Mouse (Mus musculus): ENCODE results near the gene Rftn1.
"Not testable (repeated sequence)": the region's sequence is repeated elsewhere in the genome, so short reads cannot be mapped to it uniquely, and the experiment has no call there.

Gene Rftn1

DNA sequence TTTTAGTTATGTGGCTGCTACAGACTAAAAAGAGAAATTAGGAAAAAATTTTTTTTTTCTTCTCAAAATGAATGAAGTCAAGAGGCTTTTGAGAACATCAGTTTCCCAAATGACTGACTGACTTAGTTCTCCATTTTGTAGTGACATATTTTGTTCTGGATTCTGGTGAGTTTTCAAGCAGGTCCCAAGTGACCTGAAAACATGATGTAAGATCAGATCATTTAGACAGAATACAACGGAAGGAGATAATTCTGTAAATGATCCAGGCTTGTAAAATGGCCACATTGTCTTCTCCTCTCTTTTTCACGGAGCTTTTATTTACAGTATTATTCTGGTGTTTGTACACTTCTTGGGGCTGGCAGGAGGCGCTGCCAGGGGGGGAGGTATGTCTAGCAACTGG lies 62.1 kb downstream of the Rftn1 start:
- DNase-seq (ENCODE audit: low spot score in 2 of 2): no peak

GRCm38 (mm10) chr17:50127045-50127813 lies 63.2 kb downstream of the Rftn1 start:
- DNase-seq (ENCODE audit: low spot score in 2 of 2): no peak

- no peak for DNase-seq (ENCODE audit: low spot score in 2 of 2)
Observed at GRCm38 (mm10) chr17:50126545-50126944, 63.9 kb downstream of the Rftn1 start.

GRCm38 (mm10) chr17:50125900-50126299 lies 64.6 kb downstream of the Rftn1 start:
- DNase-seq (ENCODE audit: low spot score in 2 of 2): no peak

GRCm38 (mm10) chr17:50125245-50125798 lies 65.2 kb downstream of the Rftn1 start:
- DNase-seq (ENCODE audit: low spot score in 2 of 2): no peak

- DNase-seq (ENCODE audit: low spot score in 2 of 2): no peak
Observed at GRCm38 (mm10) chr17:50124708-50125107, 65.8 kb downstream of the Rftn1 start.

DNA sequence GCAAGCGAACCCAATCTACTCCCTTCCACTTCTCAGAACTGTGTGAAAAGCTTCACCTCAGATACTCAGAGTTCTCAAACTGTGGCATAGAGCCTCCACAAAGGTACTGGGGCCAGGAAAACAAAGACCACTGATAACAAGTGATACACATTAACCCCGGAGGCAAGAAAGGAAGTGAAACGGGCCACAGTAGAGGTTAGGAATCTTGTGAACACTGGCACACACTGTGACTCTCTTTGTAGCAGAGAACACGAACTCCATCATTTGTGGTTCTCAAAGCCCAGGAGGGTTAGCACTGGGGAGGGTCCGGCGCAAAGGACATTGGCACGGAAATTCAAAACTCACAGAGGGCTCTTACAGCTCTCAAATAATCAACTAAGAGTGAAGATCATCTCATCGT lies 67.9 kb downstream of the Rftn1 start:
- no peak for DNase-seq (ENCODE audit: low spot score in 2 of 2)

GRCm38 (mm10) chr17:50120098-50120497 lies 70.4 kb downstream of the Rftn1 start:
- no peak for DNase-seq (ENCODE audit: low spot score in 2 of 2)

DNA sequence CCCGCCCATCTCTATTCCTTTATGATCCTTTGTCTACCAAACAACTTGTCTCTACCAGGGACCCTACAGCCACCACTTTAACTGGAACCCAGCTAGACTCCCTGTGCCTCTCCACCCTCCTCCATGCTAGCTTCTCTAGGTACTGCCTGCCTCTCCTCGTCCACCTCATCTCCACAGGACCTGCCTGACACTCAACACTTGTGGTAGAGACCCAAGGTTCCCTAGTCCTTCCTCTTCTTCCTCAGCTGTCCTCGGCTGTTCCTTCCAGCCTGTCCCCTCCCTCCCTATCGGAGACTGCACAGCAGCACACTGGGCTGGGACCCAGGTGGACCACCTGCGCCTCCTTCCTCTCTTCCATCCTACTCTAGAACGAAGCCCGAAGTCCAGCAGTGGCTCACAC lies 73.0 kb downstream of the Rftn1 start:
- no peak for DNase-seq (ENCODE audit: low spot score in 2 of 2)

DNA sequence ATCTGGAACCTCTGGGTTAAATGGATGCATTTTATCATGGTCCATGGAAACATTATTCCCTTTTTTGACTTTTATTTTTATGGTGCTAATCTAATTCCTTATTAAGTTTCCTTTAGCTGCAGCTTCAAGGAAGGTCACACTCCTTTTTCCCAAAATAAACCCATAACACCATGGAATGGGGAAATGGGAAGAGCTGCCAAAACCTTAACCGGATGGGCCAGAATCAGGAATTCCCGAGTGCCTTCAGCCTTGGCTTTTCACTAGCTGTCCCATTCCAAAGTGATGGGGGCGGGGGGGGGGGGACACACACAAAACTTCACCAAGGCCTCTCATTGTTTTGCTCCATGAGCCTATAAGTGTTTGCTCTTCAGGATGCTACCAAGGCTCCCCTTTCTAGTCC lies 73.5 kb downstream of the Rftn1 start:
- no peak for DNase-seq (ENCODE audit: low spot score in 2 of 2)

DNA sequence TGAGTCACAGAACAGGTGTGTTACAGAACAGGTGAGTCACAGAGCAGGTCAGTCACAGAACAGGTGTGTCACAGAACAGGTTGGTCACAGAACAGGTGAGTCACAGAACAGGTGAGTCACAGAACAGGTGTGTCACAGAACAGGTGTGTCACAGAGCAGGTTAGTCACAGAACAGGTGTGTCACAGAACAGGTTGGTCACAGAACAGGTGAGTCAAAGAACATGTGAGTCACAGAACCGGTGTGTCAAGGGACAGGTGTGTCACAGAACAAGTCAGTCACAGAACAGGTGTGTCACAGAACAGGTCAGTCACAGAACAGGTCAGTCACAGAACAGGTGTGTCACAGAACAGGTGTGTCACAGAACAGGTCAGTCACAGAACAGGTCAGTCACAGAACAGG lies 74.1 kb downstream of the Rftn1 start:
- not testable (repeated sequence) for DNase-seq (ENCODE audit: low spot score in 2 of 2)

GRCm38 (mm10) chr17:50115716-50116115 lies 74.8 kb downstream of the Rftn1 start:
- DNase-seq (ENCODE audit: low spot score in 2 of 2): not testable (repeated sequence)

DNA sequence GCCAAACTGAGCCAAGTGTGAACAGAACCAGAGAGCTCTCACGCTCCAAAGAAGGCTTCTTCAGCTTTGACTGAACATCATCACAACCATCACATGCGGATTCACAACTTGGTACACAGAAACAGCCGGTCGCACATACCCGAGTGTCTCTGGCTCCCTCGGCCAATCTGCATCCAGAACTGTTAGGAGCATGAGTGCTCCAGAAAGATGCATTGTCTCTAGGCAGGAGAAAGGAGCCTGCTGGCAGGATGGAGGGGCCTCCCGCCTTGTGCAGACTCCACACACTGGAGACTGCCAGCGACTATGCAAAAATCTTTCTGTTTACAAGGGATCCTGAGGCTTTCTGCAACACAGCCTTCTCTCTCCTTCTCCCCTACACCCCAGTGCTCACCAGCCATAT lies 75.8 kb downstream of the Rftn1 start:
- no peak for DNase-seq (ENCODE audit: low spot score in 2 of 2)

GRCm38 (mm10) chr17:50110650-50111415 lies 79.6 kb downstream of the Rftn1 start:
- no peak for DNase-seq (ENCODE audit: low spot score in 2 of 2)

GRCm38 (mm10) chr17:50106811-50107210 lies 83.7 kb downstream of the Rftn1 start:
- no peak for DNase-seq (ENCODE audit: low spot score in 2 of 2)

DNA sequence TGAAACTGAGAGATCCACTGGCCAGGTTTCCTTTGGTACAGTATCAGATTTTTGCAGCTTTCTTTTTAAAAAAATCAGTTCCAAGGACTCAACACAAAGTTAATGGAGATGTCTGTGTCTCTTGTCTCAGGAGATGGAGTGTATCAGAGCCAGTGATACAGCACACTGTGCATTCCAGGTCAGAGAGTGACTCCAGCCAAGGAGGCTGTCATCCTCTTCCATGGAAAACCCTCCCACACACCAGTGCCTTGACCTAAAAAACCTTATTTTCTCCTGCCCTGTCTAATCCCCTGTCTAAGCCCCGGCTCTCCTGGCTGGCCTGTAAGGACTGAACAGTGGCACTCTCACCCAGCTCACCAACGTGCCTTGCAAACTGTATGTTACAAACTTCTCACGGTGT lies 86.3 kb downstream of the Rftn1 start:
- DNase-seq (ENCODE audit: low spot score in 2 of 2): no peak

- no peak for DNase-seq (ENCODE audit: low spot score in 2 of 2)
Observed at GRCm38 (mm10) chr17:50101416-50101815, 89.1 kb downstream of the Rftn1 start.

DNA sequence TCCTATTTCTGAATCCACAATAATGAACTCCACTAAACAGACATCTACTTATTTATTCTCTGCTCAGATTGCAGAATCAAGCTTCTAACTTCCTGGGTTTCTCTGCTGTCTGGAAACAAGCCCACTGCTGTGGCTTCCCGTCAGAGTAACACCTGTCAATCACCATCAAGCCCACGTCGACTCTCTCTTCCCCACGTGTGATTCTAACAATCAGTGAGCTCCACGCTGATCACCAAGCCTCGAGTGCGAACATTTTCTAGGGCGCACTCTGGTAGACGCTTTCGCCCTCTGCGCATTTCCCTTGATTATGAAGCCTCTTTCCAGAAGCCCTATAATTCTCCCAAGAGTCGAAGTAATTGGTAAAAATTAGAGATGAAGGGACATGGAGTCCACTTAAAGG lies 90.4 kb downstream of the Rftn1 start:
- DNase-seq (ENCODE audit: low spot score in 2 of 2): no peak

- DNase-seq (ENCODE audit: low spot score in 2 of 2): no peak
Observed at GRCm38 (mm10) chr17:50099378-50099777, 91.1 kb downstream of the Rftn1 start.

DNA sequence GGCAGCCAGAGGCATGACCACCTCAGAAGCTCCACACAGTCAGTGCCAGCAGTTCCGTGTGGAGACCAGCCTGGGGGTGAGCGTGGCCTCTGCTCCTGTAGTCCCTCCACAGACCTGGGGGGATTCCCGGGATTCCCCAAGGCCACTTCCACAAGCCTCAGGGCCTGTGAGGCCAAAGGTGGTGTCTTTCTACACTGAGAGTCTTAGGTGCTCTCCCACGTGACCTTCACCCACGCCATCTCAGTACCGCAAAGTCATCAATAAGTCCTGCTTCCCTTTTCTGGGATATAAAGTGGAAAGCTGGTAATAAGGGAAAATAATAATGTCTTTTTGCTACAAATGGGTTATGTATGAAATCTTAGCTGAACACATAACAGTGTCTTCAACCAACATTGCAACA lies 92.2 kb downstream of the Rftn1 start:
- no peak for DNase-seq (ENCODE audit: low spot score in 2 of 2)

DNA sequence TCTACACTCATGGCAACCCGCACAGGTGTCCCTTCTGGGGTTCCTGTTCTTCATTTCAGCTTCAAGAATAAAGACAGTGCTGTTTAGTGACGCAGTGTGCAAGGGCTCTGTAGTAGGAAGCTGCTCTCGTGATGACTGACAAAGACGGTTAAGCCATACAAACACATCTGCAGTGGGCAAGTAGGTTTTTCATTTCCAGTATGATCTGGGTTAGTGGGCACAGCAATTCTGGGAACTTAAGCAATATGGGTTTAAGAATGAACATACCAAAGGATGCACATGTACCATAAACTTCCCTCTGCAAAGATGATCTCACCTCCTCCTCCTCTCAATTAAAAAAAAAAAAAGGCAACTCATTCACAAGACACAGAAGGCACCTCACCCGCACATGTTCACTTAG lies 92.6 kb downstream of the Rftn1 start:
- no peak for DNase-seq (ENCODE audit: low spot score in 2 of 2)

DNA sequence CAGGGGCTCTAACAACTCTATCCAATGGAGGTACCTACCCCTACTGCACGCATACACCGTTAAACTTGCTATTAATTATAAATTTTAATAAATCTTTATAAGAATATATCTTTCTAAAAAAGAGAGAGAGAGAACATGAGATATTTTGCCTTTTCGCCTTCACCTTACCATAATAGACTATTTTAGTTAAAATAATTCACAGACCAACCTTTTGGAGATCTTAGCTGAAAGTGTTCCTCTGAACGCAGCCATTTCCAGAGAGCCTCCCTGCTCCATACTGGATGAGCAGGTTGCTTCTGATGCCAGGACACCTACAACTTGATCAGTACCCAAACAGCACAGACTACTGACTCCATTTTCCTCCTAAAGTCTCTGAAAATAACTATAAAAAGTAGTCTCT lies 94.2 kb downstream of the Rftn1 start:
- DNase-seq (ENCODE audit: low spot score in 2 of 2): no peak

DNA sequence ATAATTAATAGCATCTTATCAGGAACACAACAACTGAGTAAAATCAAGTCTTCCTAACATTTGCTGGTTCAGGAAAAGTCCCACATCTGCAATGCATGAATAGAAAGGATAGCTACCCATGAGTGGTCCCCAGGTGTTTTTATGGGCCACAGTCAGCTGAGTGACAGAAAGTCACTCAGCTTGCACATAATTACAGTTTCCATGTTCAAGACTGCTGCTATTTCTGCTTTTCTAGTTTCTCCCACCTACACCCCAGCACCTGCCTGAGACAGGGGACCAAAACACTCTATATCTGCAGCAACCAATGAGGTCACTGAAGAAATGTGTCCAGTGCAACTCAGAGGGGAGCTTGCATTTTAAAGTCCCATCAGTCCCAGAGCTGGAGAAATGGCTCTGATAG lies 95.9 kb downstream of the Rftn1 start:
- no peak for DNase-seq (ENCODE audit: low spot score in 2 of 2)
